Mouse (Mus musculus) ES-E14 (cell line): ENCODE measurements at regions not wholly inside any gene's neighbourhood (a gene's known extent, or its start where the extent isn't known, plus 50 kb on each side); places are given as distances from the start of the nearest gene placed in this dataset.

Source experiments
- DNase-seq: peaks from one replicate; pipeline ENCODE4 v3.0.0-alpha.2; 2013; ENCODE audit warnings: low read depth, low spot score
- H3K27ac ChIP-seq: 2 replicates; pipeline ENCODE4 v1.5.1; 2012; ENCODE audit warnings: low read depth, mild to moderate bottlenecking, low read length, moderate library complexity, mixed read lengths; ENCODE audit not compliant: poor library complexity, insufficient read depth, severe bottlenecking
- H3K36me3 ChIP-seq: 2 replicates; pipeline ENCODE4 v1.6.1; 2012; ENCODE audit warnings: mild to moderate bottlenecking, low read length, moderate library complexity, mixed read lengths; ENCODE audit not compliant: control insufficient read depth, poor library complexity, insufficient read depth, severe bottlenecking
- H3K4me1 ChIP-seq, 2 experiments: fragments of 150-350 bp in 1 of 2; sonication (generic) in 1 of 2; 2 replicates each; pipeline ENCODE4 v1.6.1; 2012; ENCODE audit warnings: low read length in 2 of 2, mild to moderate bottlenecking in 1 of 2, mixed read lengths in 1 of 2; ENCODE audit not compliant: control insufficient read depth in 2 of 2, insufficient read depth in 2 of 2, poor library complexity in 1 of 2
- H3K4me3 ChIP-seq, 2 experiments: fragments of 150-350 bp in 1 of 2; sonication (generic) in 1 of 2; 2 replicates each; pipeline ENCODE4 v1.5.1; 2012; ENCODE audit warnings: low read length in 2 of 2, low read depth in 1 of 2, mild to moderate bottlenecking in 1 of 2, mixed read lengths in 1 of 2; ENCODE audit not compliant: insufficient read depth in 1 of 2, poor library complexity in 1 of 2, severe bottlenecking in 1 of 2
- H3K9ac ChIP-seq: 2 replicates; pipeline ENCODE4 v1.6.1; 2012; ENCODE audit warnings: low read depth, mild to moderate bottlenecking, low read length, mixed read lengths; ENCODE audit not compliant: poor library complexity, insufficient read depth, severe bottlenecking
- H3K9me3 ChIP-seq: fragments of 150-350 bp; sonication (generic); 2 replicates; pipeline ENCODE4 v1.6.1; 2012; ENCODE audit warnings: low read depth, mild to moderate bottlenecking, low read length; ENCODE audit not compliant: control insufficient read depth, insufficient read depth
- CHD2 ChIP-seq: IDR thresholded peaks from 2 replicates; pipeline ENCODE4 v1.6.1; 2014; ENCODE audit warnings: mild to moderate bottlenecking, low read depth, low read length, inconsistent platforms
- HCFC1 ChIP-seq: IDR thresholded peaks from 2 replicates; pipeline ENCODE4 v1.6.1; 2012; ENCODE audit warnings: low read length, inconsistent platforms, borderline replicate concordance; ENCODE audit not compliant: insufficient read depth
- MAFK ChIP-seq: IDR thresholded peaks from 2 replicates; pipeline ENCODE4 v1.6.1; 2014; ENCODE audit warnings: mild to moderate bottlenecking, low read depth, low read length, inconsistent platforms; ENCODE audit not compliant: insufficient read depth
- ZC3H11A ChIP-seq: IDR thresholded peaks from 2 replicates; pipeline ENCODE4 v1.6.1; 2012; ENCODE audit warnings: low read depth, mild to moderate bottlenecking, inconsistent platforms, low read length, borderline replicate concordance
- ZNF384 ChIP-seq: IDR thresholded peaks from 2 replicates; pipeline ENCODE4 v1.6.1; 2012; ENCODE audit warnings: low read depth, low read length, inconsistent platforms
- in situ Hi-C, 2 experiments: fragments of 600-800 bp; cut with MboI; formaldehyde crosslinking; loops; one replicate each; pipeline ENCODE4 v1.15.1; 2025; ENCODE audit warnings: low sequenced_read_pairs in 2 of 2, inconsistent platforms in 1 of 2; ENCODE audit not compliant: unreplicated experiment in 2 of 2

DNA sequence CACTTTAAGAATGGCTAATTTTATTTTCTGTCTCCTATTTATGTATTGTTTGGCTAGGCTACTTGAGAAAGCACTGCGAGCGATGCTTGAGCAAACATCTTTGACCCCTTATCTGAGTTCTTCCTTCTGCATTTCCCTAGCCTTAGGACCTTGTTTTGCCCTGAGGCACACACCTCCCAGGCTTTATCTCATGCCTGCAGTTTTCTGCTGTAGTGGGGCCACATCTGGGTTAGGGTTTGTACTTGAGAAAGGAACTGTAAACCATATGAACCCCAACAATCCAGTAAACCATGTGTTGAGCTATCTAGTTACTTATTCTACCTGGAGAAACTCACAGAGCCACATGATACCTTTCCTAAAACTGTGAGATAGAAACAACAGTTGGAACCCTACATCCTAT lies 204.7 kb downstream of the Irx2 start:
- Histone ChIP-seq H3K27ac (no peak overlapping the region), H3K4me1 (peaks cover 0 to 3% of the 10 kb centered on the region in 2 experiments; a peak in 1 of 4 replicates), H3K36me3 (no peaks in the 10 kb centered on the region), H3K9me3 (no peaks in the 10 kb centered on the region), H3K9ac (no peak overlapping the region), H3K4me3 (no peak overlapping the region)
- in situ Hi-C loops = no loop called here
- TF ChIP-seq MAFK (no peak), HCFC1 (no peak), ZC3H11A (no peak), CHD2 (no peak), ZNF384 (no peak)
- DNase-seq = no peak

DNA sequence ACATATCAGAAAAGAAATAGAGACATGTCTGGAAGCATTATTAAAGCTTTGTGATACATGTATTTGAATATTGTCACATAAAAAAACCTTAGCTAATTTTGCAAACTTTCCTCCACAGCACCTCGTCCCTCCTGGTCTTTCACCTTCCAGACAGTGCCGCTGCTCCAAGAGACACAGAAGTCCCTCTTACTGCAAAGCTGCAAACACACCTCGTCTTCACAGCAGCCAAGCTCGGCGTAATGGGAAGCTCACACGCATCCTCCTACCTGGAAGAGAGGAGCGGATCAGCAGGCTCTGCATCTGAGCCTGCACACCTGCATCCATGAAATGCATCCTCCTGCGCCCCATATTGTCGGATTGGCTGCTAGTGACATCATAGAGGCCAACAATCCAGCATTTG lies 208.4 kb downstream of the Irx2 start:
- in situ Hi-C loops = no loop called here
- peaks cover 0 to 3% of the 10 kb centered on the region in 2 experiments; a peak in 1 of 4 replicates for H3K4me1 ChIP-seq
- DNase-seq = no peak
- no peaks in the 10 kb centered on the region for H3K36me3 ChIP-seq
- no peak for TF ChIP-seq MAFK
- TF ChIP-seq ZC3H11A = no peak
- no peak for TF ChIP-seq ZNF384
- TF ChIP-seq HCFC1 = no peak
- TF ChIP-seq CHD2 = no peak
- H3K27ac ChIP-seq = no peak overlapping the region
- H3K9ac ChIP-seq = no peak overlapping the region
- no peaks in the 10 kb centered on the region for H3K9me3 ChIP-seq
- H3K4me3 ChIP-seq = no peak overlapping the region

DNA sequence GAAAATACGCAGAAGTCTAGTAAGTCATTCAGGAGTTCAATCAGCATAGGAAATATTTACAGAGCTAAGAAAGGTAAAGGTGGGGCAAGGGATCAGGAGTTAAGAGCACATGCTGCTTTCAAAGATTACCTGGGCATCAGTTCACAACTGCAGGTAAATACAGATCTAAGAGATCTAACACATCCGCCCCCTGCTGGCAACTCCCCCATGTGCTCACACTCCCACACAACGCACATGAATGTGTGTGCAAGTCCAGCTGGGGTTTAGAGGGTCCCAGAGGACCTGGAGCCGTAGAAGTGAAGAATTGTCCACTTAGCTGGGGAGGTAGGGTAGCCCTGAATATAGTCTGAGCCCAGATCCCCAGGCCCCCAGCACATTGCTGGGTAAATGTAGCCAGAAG lies 219.5 kb downstream of the Irx2 start:
- no peak for TF ChIP-seq HCFC1
- no peak for TF ChIP-seq ZC3H11A
- TF ChIP-seq ZNF384 = no peak
- no peak for TF ChIP-seq CHD2
- TF ChIP-seq MAFK = no peak
- no peak overlapping the region for H3K9ac ChIP-seq
- H3K27ac ChIP-seq = no peak overlapping the region
- in situ Hi-C loops = no loop called here
- H3K4me1 ChIP-seq = 0 out of 4 replicates have a peak, but pooled peaks cover 0 to 1% of the 10 kb centered on the region in 2 experiments
- no peaks in the 10 kb centered on the region for H3K9me3 ChIP-seq
- no peak overlapping the region for H3K4me3 ChIP-seq
- DNase-seq = peak; percentile 6
- H3K36me3 ChIP-seq = no peaks in the 10 kb centered on the region

DNA sequence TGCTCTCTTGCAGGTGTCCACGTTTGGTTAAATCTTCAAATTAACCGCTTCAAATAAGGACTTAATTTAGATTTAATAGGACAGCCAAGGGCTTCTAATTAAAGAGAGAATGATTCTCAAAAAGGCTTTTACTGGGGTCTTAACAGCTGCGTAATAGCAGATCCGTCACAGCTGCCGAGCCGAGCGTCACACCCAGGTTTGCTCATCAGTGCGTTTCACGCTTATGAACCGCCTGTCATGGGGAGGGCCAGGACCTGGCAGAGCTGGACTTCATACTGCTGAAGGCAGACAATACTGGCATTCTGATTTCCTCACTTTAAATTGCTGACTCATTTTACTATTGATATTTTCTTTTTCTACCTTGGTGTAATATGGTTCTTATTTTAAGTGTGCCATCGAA lies 221.2 kb downstream of the Irx2 start:
- H3K9me3 ChIP-seq = no peaks in the 10 kb centered on the region
- H3K36me3 ChIP-seq = no peaks in the 10 kb centered on the region
- H3K4me3 ChIP-seq = no peak overlapping the region
- in situ Hi-C loops = no loop called here
- 0 out of 4 replicates have a peak, but pooled peaks cover 0 to 1% of the 10 kb centered on the region in 2 experiments for H3K4me1 ChIP-seq
- no peak overlapping the region for H3K9ac ChIP-seq
- DNase-seq = no peak
- TF ChIP-seq MAFK (no peak), HCFC1 (no peak), ZNF384 (no peak), ZC3H11A (no peak), CHD2 (no peak)
- no peak overlapping the region for H3K27ac ChIP-seq

DNA sequence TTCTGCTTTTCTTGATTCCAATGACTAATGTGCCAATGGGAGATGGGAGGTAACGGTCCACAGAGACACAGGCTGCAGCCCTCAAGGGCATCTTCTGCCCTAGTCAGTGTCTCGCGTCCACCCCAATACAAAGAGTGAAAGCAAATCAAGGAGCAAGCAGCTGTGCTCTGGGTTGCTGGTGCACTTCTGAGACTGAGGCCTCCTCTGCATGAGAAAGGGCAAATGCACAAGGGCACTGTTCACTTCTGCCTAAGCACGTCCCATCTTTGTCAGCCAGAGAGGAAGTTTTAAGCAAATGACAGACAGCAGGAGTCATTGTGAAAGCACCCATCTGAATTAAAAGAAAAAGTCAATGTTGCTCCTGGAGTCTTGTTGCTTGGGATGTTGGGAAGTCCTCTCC lies 224.3 kb downstream of the Irx2 start:
- in situ Hi-C loops = no loop called here
- no peak for DNase-seq
- Histone ChIP-seq H3K27ac (no peak overlapping the region), H3K9me3 (no peaks in the 10 kb centered on the region), H3K9ac (no peak overlapping the region), H3K4me3 (no peak overlapping the region), H3K36me3 (no peaks in the 10 kb centered on the region), H3K4me1 (0 out of 4 replicates have a peak, but pooled peaks cover 0 to 1% of the 10 kb centered on the region in 2 experiments)
- no peak for TF ChIP-seq ZC3H11A
- TF ChIP-seq HCFC1 = no peak
- no peak for TF ChIP-seq MAFK
- no peak for TF ChIP-seq CHD2
- TF ChIP-seq ZNF384 = no peak
